Mouse (Mus musculus): ENCODE data around the gene Lsm10.

- TF ChIP-seq CTCF (IDR thresholded peaks at IDR 0.05; ENCODE audit: low read depth) (no peak), EP300 (IDR thresholded peaks at IDR 0.05; ENCODE audit: low read depth) (peak; percentile 82)
These were observed 6.7 kb downstream of the Lsm10 start for GRCm38 (mm10) chr4:126103057-126103581.

Measured in liver, postnatal 0 days (tissue).